Mouse (Mus musculus) stomach, postnatal 0 days (tissue): Measurements from ENCODE around the gene AI661453. TPM values are rescaled to one million over a fixed set of nuclear protein-coding genes. Genes with fewer than 3 reads are reported as not detected.
A peak's percentile ranks its signal among the peaks of the same experiment; 100 is the strongest.

ENCODE experiments used
- ATAC-seq: fragments of 200-750 bp; cut with Nextera tagmentation; 2 replicates; pipeline ENCODE4 v1.8.0; 2017; ENCODE audit not compliant: low FRiP score, low TSS enrichment
- DNase-seq: peaks from one replicate; pipeline ENCODE4 v3.0.0-alpha.2; 2016; ENCODE audit warnings: low spot score
- H3K27ac ChIP-seq: fragments of 300-500 bp; sonication (generic); replicated peaks from 2 replicates; pipeline ENCODE4 v1.5.1; 2014; ENCODE audit warnings: mild to moderate bottlenecking, control low read depth
- H3K27me3 ChIP-seq: fragments of 300-500 bp; sonication (generic); 2 replicates; pipeline ENCODE4 v1.6.1; 2014; ENCODE audit warnings: low read length; ENCODE audit not compliant: control insufficient read depth, insufficient read depth
- H3K36me3 ChIP-seq: fragments of 300-500 bp; sonication (generic); 2 replicates; pipeline ENCODE4 v1.6.1; 2014; ENCODE audit warnings: low read length, mixed read lengths; ENCODE audit not compliant: control insufficient read depth, insufficient read depth
- H3K4me1 ChIP-seq: fragments of 300-500 bp; sonication (generic); replicated peaks from 2 replicates; pipeline ENCODE4 v1.6.1; 2014; ENCODE audit warnings: antibody characterized with exemption; ENCODE audit not compliant: control insufficient read depth, insufficient read depth
- H3K4me2 ChIP-seq: fragments of 300-500 bp; sonication (generic); replicated peaks from 2 replicates; pipeline ENCODE4 v1.6.1; 2014; ENCODE audit warnings: low read depth, mild to moderate bottlenecking, control low read depth, moderate library complexity
- H3K4me3 ChIP-seq: fragments of 300-500 bp; sonication (generic); 2 replicates; pipeline ENCODE4 v1.5.1; 2014; ENCODE audit warnings: low read depth, low read length, control low read depth
- H3K9ac ChIP-seq: fragments of 300-500 bp; sonication (generic); 2 replicates; pipeline ENCODE4 v1.6.1; 2014; ENCODE audit warnings: mild to moderate bottlenecking, low read length, control low read depth, mixed read lengths
- H3K9me3 ChIP-seq: fragments of 300-500 bp; sonication (generic); 2 replicates; pipeline ENCODE4 v1.6.1; 2016; ENCODE audit warnings: low read length; ENCODE audit not compliant: control insufficient read depth
- CTCF ChIP-seq: IDR thresholded peaks from 2 replicates; pipeline ENCODE4 v1.5.1; 2016; ENCODE audit warnings: antibody characterized with exemption, low read depth, mild to moderate bottlenecking, moderate library complexity
- EP300 ChIP-seq: optimal IDR thresholded peaks from 2 replicates; pipeline ENCODE3; 2016; ENCODE audit warnings: antibody characterized with exemption
- WGBS: fragments of 180-500 bp; shearing (Covaris S2); extraction: QIAGEN DNeasy Blood & Tissue Kit; methylation state at CpG from one replicate; pipeline ENCODE4 v1.1.7; 2014; 5-methylcytosine and 5-hydroxymethylcytosine counted together
- polyA plus RNA-seq: library from polyadenylated mRNA; unstranded; fragments of >200 nt; fragmentation: Nextera tagmentation; extraction: Ambion mirVana; gene quantifications from 2 replicates; pipeline ENCODE4 v1.2.1, GENCODE M21; 2015

AI661453 gene
- polyA plus RNA-seq, 1 experiment from 2014 or later: 8.9 TPM

DNA sequence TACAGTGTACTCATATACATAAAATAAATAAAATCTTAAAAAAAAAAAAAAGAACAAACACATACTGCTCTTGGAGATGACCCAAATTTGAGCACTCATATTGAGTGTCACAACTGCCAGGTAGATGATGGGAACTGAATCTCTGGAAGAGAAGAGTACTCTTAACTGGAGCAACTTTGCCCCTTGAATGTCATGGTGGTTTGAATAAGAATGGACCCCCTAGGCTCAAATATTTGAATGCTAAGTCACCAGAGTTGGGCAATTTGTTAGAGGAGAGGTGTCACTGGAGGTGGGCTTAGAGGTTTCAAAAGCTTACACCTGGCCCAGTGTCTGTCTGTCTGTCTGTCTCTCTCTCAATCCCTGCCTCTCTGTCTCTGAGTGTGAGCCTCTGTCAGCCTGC is 67.3 kb downstream of the AI661453 start:
- H3K36me3 ChIP-seq: no peaks in the 10 kb centered on the region
- no peak overlapping the region for H3K4me2 ChIP-seq
- peaks cover 12% of the 10 kb centered on the region for H3K4me1 ChIP-seq
- no peak overlapping the region for H3K4me3 ChIP-seq
- ATAC-seq (no peak), DNase-seq (no peak)
- TF ChIP-seq CTCF (no peak), EP300 (no peak)
- no peak overlapping the region for H3K9ac ChIP-seq
- peak overlapping the region; percentile 84; the same call in 1 of the 2 replicates for H3K27ac ChIP-seq
- no peaks in the 10 kb centered on the region for H3K27me3 ChIP-seq
- no peaks in the 10 kb centered on the region for H3K9me3 ChIP-seq

DNA sequence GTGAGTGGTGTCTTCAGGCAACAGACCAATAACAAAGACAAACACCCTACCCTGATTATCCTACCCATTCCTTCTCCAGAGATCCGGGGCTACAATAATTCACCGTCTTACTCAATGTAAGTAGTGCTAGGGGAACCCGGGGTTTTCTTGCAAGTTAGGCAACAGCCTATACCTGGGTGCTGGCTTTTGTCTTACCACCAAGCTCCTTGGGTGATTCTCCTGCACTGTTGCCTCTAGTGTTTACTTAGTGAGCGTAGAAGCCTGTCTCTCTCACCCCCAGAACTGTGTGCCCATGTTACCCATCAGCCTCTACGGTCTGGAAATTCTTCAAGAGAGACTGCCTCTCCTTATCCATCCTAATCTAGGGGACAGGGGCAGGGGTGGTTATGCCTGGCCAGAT is 67.8 kb downstream of the AI661453 start:
- Histone ChIP-seq H3K4me3 (peak overlapping the region; percentile 39; the same call in 1 of the 2 replicates), H3K9me3 (no peaks in the 10 kb centered on the region), H3K27ac (peak overlapping the region; percentile 84), H3K4me1 (peaks cover 12% of the 10 kb centered on the region), H3K9ac (peak overlapping the region; percentile 68), H3K27me3 (no peaks in the 10 kb centered on the region), H3K36me3 (no peaks in the 10 kb centered on the region), H3K4me2 (peak overlapping the region; percentile 71)
- DNase-seq: no peak
- no peak for ATAC-seq
- TF ChIP-seq EP300 (no peak), CTCF (no peak)
- WGBS: 47% methylated on average over 5 of the region's 5 CpGs

DNA sequence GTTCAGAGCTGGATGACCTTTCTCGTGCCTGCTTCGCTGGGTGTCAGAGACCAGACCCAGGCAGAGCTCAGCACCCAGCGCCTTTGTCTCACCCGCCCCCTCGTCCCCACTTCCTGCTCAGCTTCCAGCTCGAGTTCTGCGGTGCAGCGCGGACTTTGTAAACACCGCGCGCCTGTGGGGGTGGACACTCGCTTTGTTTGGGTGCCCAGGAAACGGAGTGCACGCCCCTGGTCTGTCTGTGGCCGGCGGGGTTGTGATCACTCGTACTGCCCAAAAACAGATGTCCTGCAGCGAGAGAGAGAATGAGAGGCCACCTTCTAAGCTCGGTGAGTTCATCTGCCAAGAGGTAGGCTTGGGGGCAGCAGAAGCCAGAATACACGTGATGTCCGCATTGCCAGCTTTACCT is 68.5 kb downstream of the AI661453 start, which contains the start of gene Ccnd3:
TSS of gene Ccnd3 (plus strand) at position 111 of the 406 bp plus-strand sequence.
- TF ChIP-seq EP300 (peak; percentile 41), CTCF (no peak)
- Histone ChIP-seq H3K9ac (peak within 1 kb of the TSS; percentile 68), H3K4me2 (peak within 1 kb of the TSS; percentile 71), H3K9me3 (no peaks in the 10 kb centered on the region), H3K4me1 (peaks cover 12% of the 10 kb centered on the region), H3K36me3 (no peaks in the 10 kb centered on the region), H3K27ac (peak within 1 kb of the TSS; percentile 84), H3K27me3 (no peaks in the 10 kb centered on the region), H3K4me3 (peak within 1 kb of the TSS; percentile 39)
- WGBS: 2% methylated on average over 22 of the region's 22 CpGs
- ATAC-seq (peak; percentile 49), DNase-seq (peak; percentile 89)

DNA sequence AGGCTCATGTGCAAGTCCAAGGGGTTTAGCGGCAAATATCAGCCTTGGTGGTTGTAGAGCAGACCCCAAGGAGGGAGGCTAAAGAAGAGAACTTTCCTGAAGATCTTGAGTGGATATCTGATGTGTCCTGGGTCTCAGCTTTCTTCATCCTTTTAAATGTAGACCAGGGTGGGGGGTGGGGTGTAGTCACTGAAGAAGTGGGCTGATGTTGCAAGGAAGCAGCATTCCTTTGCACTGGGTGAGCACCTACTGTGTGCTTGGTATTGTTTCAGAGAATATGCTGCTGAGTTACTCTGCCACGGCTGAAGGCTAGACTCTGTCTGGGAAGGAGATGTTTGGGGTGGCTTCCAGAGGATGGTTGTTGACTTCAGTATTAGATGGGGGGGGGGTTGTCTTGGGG is 69.2 kb downstream of the AI661453 start:
- Histone ChIP-seq H3K36me3 (no peaks in the 10 kb centered on the region), H3K4me1 (peaks cover 12% of the 10 kb centered on the region), H3K9ac (peak overlapping the region; percentile 68), H3K27ac (peak overlapping the region; percentile 84), H3K4me2 (peak overlapping the region; percentile 71), H3K4me3 (peak overlapping the region; percentile 39), H3K9me3 (no peaks in the 10 kb centered on the region), H3K27me3 (no peaks in the 10 kb centered on the region)
- TF ChIP-seq CTCF (no peak), EP300 (no peak)
- DNase-seq (no peak), ATAC-seq (no peak)
- WGBS: 54% methylated on average over 2 of the region's 2 CpGs

DNA sequence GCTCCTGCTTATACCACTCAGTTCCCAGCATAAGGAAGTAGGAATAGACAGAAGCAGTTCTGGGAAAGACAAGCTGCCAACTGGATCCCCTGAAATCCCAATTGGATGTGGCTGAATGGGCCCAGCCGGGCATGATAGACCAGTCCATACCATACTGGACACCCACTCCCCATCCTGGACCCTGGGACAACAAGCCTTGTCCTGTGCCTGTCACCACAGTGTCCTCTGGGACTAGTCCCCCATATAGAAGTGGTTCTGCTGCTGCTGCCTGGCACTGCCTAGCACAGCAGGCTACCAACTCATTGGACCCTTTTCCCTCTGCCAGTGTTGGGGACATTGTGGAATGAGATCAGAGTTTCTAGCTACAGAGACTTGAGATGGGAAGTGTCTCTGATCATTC is 69.6 kb downstream of the AI661453 start:
- 85% methylated on average over 1 of the region's 1 CpGs for WGBS
- Histone ChIP-seq H3K36me3 (no peaks in the 10 kb centered on the region), H3K9me3 (no peaks in the 10 kb centered on the region), H3K4me1 (peaks cover 12% of the 10 kb centered on the region), H3K4me2 (peak overlapping the region; percentile 71), H3K27me3 (no peaks in the 10 kb centered on the region), H3K9ac (peak overlapping the region; percentile 27; the same call in 1 of the 2 replicates), H3K4me3 (peak overlapping the region; percentile 39; the same call in 1 of the 2 replicates), H3K27ac (peak overlapping the region; percentile 45; the same call in 1 of the 2 replicates)
- ATAC-seq: no peak
- TF ChIP-seq CTCF (no peak), EP300 (no peak)
- DNase-seq: no peak

DNA sequence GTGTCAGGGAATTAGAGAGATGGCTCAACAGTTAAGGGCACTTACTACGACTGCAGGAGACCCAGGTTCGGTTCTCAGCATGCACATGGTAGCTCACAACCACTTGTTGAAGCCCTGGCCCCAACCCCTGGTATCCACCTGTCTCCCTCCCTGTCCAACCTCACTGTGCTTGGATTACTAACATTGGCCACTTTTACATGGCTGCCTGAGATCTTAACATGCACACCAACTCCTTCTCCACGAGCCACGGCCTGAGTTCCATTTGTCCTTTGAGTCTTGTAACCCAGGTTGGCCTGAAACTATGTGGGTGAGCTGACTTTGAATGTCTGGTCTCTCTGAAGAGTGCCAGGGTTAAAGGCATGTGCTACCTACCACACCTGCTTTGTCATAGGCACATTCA is 70.3 kb downstream of the AI661453 start:
- Histone ChIP-seq H3K4me2 (no peak overlapping the region), H3K4me3 (no peak overlapping the region), H3K9ac (no peak overlapping the region), H3K9me3 (no peaks in the 10 kb centered on the region), H3K27me3 (no peaks in the 10 kb centered on the region), H3K27ac (0 out of 2 replicates have a peak overlapping the region, but pooled peaks have one; percentile 3), H3K36me3 (no peaks in the 10 kb centered on the region), H3K4me1 (peaks cover 12% of the 10 kb centered on the region)
- 89% methylated on average over 4 of the region's 4 CpGs for WGBS
- TF ChIP-seq EP300 (no peak), CTCF (no peak)
- no peak for ATAC-seq
- no peak for DNase-seq
